Mouse (Mus musculus): Measurements from ENCODE around the gene Stx19. TPM values are rescaled to one million over a fixed set of nuclear protein-coding genes. Genes with fewer than 3 reads are reported as not detected.

Stx19 gene
- polyA plus RNA-seq (2016; fragmentation: Nextera tagmentation; extraction: Ambion mirVana): 0.30 and 0.36 TPM in 2 replicates

- H3K36me3 ChIP-seq: 0 out of 2 replicates have a peak, but pooled peaks cover 4% of the 10 kb centered on the region
- H3K9me3 ChIP-seq (replicated peaks): no peaks in the 10 kb centered on the region
- no peaks in the 10 kb centered on the region for H3K27me3 ChIP-seq (ENCODE audit: low read depth, poor library complexity, severe bottlenecking)
- no peak within 1 kb of the TSS for H3K4me3 ChIP-seq
- WGBS: 89% methylated on average over 5 of the region's 5 CpGs
- DNase-seq (ENCODE audit: low spot score): no peak
- no peaks in the 10 kb centered on the region for H3K4me1 ChIP-seq
- no peak within 1 kb of the TSS for H3K27ac ChIP-seq (replicated peaks)
Measured at GRCm38 (mm10) chr16:62814491-62814890, at the start of gene Stx19. Stx19 (plus strand) TSS chr16:62814676.

DNA sequence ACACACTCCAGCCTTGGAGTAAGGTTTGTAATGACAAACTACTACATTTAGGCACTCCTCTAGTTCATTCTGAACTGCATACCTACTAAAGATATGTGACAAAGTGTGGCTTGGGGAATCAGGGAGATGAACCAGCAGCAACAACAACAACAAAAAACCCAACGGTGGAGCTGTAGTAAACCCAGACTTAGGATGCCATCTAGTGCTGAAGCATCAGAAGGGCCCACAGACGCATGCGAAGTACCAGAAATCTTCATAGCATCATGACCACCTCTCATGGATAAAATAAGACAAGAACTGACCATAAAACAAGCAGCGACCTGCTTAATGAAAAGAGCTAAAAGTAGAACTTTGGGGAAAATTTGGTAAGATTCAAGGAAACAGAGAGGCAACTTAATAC, 41.0 kb upstream of the Stx19 start:
- DNase-seq (ENCODE audit: low spot score): no peak

DNA sequence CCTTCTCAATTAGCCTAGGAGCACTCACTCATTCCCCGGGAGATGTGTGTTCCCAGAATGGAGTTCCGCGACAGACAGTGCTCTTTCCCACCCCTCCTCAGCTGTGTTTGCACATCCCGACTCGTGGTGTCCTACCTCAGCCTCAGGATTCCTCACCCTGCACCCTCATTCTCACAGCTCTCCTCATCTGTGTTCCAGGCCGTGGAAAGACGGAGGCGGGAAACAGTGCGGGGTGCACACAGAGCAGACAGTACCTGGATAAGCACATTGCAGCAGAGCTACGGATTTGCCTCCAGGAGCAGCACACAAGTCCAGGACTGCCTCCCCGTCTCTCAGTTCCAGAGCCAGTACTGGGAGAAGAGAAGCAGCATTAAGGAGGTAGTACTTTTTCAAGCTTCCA, 38.4 kb upstream of the Stx19 start:
- no peaks in the 10 kb centered on the region for H3K27me3 ChIP-seq (ENCODE audit: low read depth, poor library complexity, severe bottlenecking)
- H3K4me3 ChIP-seq: no peak overlapping the region
- no peaks in the 10 kb centered on the region for H3K9me3 ChIP-seq (replicated peaks)
- 77% methylated on average over 11 of the region's 11 CpGs for WGBS
- H3K36me3 ChIP-seq: peaks cover 4% of the 10 kb centered on the region
- no peak overlapping the region for H3K27ac ChIP-seq (replicated peaks)
- H3K4me1 ChIP-seq: no peaks in the 10 kb centered on the region
- no peak for DNase-seq (ENCODE audit: low spot score)

More for the DNA sequence above, 41.0 kb upstream of the Stx19 start:
- no peaks in the 10 kb centered on the region for H3K4me1 ChIP-seq
- no peaks in the 10 kb centered on the region for H3K9me3 ChIP-seq (replicated peaks)
- WGBS: 84% methylated on average over 4 of the region's 4 CpGs
- no peaks in the 10 kb centered on the region for H3K27me3 ChIP-seq (ENCODE audit: low read depth, poor library complexity, severe bottlenecking)
- H3K27ac ChIP-seq (replicated peaks): no peak overlapping the region
- peaks cover 10% of the 10 kb centered on the region for H3K36me3 ChIP-seq
- H3K4me3 ChIP-seq: no peak overlapping the region

DNA sequence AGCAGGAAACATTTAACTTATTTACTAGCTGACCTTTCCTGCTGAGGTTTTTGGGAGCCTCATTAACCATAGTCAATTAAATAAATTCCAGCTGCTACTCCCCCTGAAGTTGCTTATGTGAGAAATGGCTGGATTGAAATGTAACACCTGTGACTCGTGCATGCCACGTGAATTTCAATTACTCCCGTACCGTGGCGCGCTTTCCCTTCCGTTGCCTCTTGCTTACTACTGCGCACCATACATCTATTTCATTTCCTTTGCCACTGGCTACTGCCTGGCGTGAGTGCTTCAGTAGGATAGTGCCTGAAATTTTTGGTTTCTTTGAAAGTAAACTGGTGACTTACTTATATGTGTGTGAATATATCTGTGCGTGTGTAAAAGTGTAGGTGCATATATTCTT, 36.2 kb upstream of the Stx19 start:
- 90% methylated on average over 10 of the region's 10 CpGs for WGBS
- Histone ChIP-seq H3K36me3 (peaks cover 9% of the 10 kb centered on the region), H3K9me3 (replicated peaks) (no peaks in the 10 kb centered on the region), H3K4me3 (no peak overlapping the region), H3K27ac (replicated peaks) (no peak overlapping the region), H3K27me3 (ENCODE audit: low read depth, poor library complexity, severe bottlenecking) (no peaks in the 10 kb centered on the region), H3K4me1 (no peaks in the 10 kb centered on the region)
- DNase-seq (ENCODE audit: low spot score): no peak

GRCm38 (mm10) chr16:62782229-62782628, 32.2 kb upstream of the Stx19 start:
- Histone ChIP-seq H3K36me3 (0 out of 2 replicates have a peak, but pooled peaks cover 4% of the 10 kb centered on the region), H3K9me3 (replicated peaks) (no peaks in the 10 kb centered on the region), H3K27ac (replicated peaks) (no peak overlapping the region), H3K27me3 (ENCODE audit: low read depth, poor library complexity, severe bottlenecking) (no peaks in the 10 kb centered on the region), H3K4me3 (no peak overlapping the region), H3K4me1 (peaks cover 16% of the 10 kb centered on the region)
- DNase-seq (ENCODE audit: low spot score): no peak
- 75% methylated on average over 5 of the region's 5 CpGs for WGBS

DNA sequence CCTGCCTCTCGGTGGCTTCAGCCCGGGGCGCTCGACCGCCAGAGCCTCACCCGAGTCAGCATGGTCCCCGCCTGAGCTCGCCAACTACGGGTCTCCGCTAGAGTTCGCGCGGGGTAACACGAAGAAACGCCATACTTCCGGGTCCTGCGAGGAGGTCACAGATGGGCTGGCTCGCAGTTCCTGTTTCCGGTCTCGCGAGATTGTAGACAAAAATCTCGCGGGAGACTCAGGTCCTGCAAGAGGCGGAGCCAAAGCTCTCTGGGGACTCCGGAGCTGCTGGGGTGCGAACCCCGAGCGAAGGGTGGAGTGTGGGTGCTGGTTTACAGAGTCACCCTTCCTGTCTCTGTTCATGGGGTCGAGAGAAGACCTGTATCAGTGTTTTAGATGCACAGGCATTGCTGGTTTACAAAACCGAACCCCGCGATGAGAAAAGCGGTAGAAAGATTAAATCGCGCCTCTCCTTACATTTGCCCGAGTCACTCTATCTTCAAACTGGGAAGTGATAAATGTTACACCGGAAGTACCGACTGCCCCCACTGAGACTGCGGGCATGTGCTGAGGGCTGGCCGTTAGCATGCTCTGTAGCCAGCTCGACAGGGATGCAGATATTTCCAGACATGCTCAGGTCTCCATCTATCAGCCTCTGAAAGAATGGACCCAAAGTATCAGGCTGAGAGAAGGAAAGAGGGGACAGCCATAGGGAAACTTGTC, 27.7 kb upstream of the Stx19 start, which contains the start of gene Nsun3:
Nsun3 (minus strand) TSS at position 198 of the 711 bp plus-strand sequence.
- Histone ChIP-seq H3K36me3 (0 out of 2 replicates have a peak, but pooled peaks cover 4% of the 10 kb centered on the region), H3K9me3 (replicated peaks) (no peaks in the 10 kb centered on the region), H3K27ac (replicated peaks) (peak within 1 kb of the TSS; percentile 94), H3K4me3 (peak within 1 kb of the TSS; percentile 87), H3K4me1 (peaks cover 18% of the 10 kb centered on the region), H3K27me3 (ENCODE audit: low read depth, poor library complexity, severe bottlenecking) (no peaks in the 10 kb centered on the region)
- WGBS: 3% methylated on average over 41 of the region's 41 CpGs
- DNase-seq (ENCODE audit: low spot score): peak; percentile 94

- Histone ChIP-seq H3K27ac (replicated peaks) (no peak overlapping the region), H3K36me3 (peaks cover 13% of the 10 kb centered on the region), H3K9me3 (replicated peaks) (no peaks in the 10 kb centered on the region), H3K4me1 (no peaks in the 10 kb centered on the region), H3K4me3 (no peak overlapping the region), H3K27me3 (ENCODE audit: low read depth, poor library complexity, severe bottlenecking) (no peaks in the 10 kb centered on the region)
- DNase-seq (ENCODE audit: low spot score): no peak
- WGBS: 75% methylated on average over 1 of the region's 1 CpGs
Measured at GRCm38 (mm10) chr16:62796608-62797007, 17.9 kb upstream of the Stx19 start.

GRCm38 (mm10) chr16:62798808-62799207, 15.7 kb upstream of the Stx19 start:
- Histone ChIP-seq H3K9me3 (replicated peaks) (no peaks in the 10 kb centered on the region), H3K4me1 (no peaks in the 10 kb centered on the region), H3K27me3 (ENCODE audit: low read depth, poor library complexity, severe bottlenecking) (no peaks in the 10 kb centered on the region), H3K27ac (replicated peaks) (no peak overlapping the region), H3K36me3 (peaks cover 23% of the 10 kb centered on the region), H3K4me3 (no peak overlapping the region)
- WGBS: 97% methylated on average over 3 of the region's 3 CpGs
- no peak for DNase-seq (ENCODE audit: low spot score)

DNA sequence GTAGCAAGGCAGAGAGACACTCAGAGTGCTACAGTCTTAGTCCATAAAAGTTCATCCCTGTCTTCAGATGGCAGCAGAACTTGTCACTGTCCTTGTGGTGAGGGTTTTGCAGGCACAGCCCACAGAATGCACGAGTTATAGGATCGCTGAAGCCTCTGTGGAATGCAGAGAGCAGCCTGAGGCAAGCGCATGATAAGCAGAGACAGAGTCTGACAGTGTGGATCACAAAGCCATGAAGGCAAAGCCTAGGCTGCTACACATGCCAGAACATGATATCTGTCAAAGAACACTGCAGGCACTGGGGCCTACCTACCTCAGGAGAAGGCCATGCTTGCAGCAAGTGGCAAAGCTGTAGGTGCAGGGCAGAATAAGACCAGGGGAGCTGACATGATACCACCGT, 15.1 kb upstream of the Stx19 start:
- Histone ChIP-seq H3K9me3 (replicated peaks) (no peaks in the 10 kb centered on the region), H3K4me3 (no peak overlapping the region), H3K36me3 (peaks cover 23% of the 10 kb centered on the region), H3K4me1 (no peaks in the 10 kb centered on the region), H3K27ac (replicated peaks) (no peak overlapping the region), H3K27me3 (ENCODE audit: low read depth, poor library complexity, severe bottlenecking) (no peaks in the 10 kb centered on the region)
- DNase-seq (ENCODE audit: low spot score): no peak
- WGBS: 89% methylated on average over 4 of the region's 4 CpGs

- Histone ChIP-seq H3K4me1 (no peaks in the 10 kb centered on the region), H3K36me3 (peaks cover 27% of the 10 kb centered on the region), H3K27ac (replicated peaks) (no peak overlapping the region), H3K9me3 (replicated peaks) (no peaks in the 10 kb centered on the region), H3K4me3 (no peak overlapping the region), H3K27me3 (ENCODE audit: low read depth, poor library complexity, severe bottlenecking) (no peaks in the 10 kb centered on the region)
- DNase-seq (ENCODE audit: low spot score): no peak
- 88% methylated on average over 3 of the region's 3 CpGs for WGBS
Measured at GRCm38 (mm10) chr16:62799839-62800238, 14.6 kb upstream of the Stx19 start.

DNA sequence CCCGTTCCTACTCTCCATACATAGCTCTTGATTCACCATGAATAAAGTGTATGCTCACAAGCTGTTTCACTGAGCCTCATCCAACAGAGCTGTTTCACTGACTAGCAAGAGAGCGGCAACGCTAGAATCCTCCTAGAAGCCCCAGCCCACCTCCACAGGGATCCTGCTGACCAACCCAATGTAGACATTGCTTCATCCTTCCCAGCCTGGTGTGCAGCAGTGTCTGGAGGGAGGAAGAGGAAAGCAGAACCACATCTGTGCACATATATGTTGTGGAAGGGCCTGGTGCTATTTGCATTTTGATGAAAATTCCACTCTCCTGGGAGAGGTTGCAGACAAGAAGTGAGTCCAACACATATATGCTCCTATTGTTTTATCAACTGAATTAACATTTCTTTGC, 9.9 kb upstream of the Stx19 start:
- DNase-seq (ENCODE audit: low spot score): no peak
- Histone ChIP-seq H3K4me3 (no peak overlapping the region), H3K27me3 (ENCODE audit: low read depth, poor library complexity, severe bottlenecking) (no peaks in the 10 kb centered on the region), H3K27ac (replicated peaks) (no peak overlapping the region), H3K36me3 (peaks cover 22% of the 10 kb centered on the region), H3K9me3 (replicated peaks) (no peaks in the 10 kb centered on the region), H3K4me1 (0 out of 2 replicates have a peak, but pooled peaks cover 3% of the 10 kb centered on the region)
- 94% methylated on average over 3 of the region's 3 CpGs for WGBS

DNA sequence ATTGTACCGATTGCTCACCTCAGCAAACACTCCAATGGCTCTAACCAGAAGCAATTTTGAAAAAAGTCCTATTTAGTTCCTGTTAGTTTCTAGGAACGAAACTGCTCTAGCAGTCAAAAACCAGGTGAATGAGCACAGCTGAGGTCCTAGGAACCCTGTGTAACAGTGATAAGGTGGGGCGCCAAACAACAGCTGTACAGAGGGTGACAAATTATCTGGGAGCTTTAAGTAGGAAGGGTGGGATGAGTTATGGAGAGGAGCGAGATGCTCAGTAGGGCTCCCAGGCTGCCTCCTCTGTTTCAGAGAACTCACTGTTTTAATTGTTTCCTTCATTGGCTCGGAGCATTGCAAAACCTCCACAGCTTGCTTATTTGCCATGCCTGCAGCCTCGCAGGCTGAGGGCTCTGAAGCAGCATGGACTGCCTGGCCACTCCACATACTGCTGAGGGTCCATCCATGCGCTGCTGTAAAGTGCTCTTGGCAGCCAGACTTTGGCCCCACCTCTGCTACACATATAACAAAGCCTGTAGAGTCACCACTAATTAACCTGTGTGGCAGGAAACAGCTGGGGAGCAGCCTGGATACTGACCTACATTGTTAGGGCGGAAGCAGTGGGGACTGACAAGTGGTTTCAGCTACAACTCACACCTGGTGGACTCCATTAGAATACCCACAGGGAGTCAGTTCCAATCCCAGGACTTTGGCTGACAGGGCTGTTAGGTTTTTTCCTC, 7.1 kb upstream of the Stx19 start:
- DNase-seq (ENCODE audit: low spot score): no peak
- H3K36me3 ChIP-seq: peaks cover 12% of the 10 kb centered on the region
- no peaks in the 10 kb centered on the region for H3K27me3 ChIP-seq (ENCODE audit: low read depth, poor library complexity, severe bottlenecking)
- no peak overlapping the region for H3K27ac ChIP-seq (replicated peaks)
- no peak overlapping the region for H3K4me3 ChIP-seq
- no peaks in the 10 kb centered on the region for H3K9me3 ChIP-seq (replicated peaks)
- H3K4me1 ChIP-seq: 0 out of 2 replicates have a peak, but pooled peaks cover 3% of the 10 kb centered on the region
- WGBS: 66% methylated on average over 8 of the region's 8 CpGs

GRCm38 (mm10) chr16:62810855-62811254, 3.6 kb upstream of the Stx19 start:
- DNase-seq (ENCODE audit: low spot score): no peak
- H3K4me3 ChIP-seq: no peak overlapping the region
- H3K4me1 ChIP-seq: 0 out of 2 replicates have a peak, but pooled peaks cover 3% of the 10 kb centered on the region
- WGBS: 89% methylated on average over 4 of the region's 4 CpGs
- H3K36me3 ChIP-seq: 0 out of 2 replicates have a peak, but pooled peaks cover 6% of the 10 kb centered on the region
- H3K27me3 ChIP-seq (ENCODE audit: low read depth, poor library complexity, severe bottlenecking): no peaks in the 10 kb centered on the region
- H3K9me3 ChIP-seq (replicated peaks): no peaks in the 10 kb centered on the region
- no peak overlapping the region for H3K27ac ChIP-seq (replicated peaks)
